ENCODE assay signal across 9 mouse cellular contexts in the genomic region with DNA sequence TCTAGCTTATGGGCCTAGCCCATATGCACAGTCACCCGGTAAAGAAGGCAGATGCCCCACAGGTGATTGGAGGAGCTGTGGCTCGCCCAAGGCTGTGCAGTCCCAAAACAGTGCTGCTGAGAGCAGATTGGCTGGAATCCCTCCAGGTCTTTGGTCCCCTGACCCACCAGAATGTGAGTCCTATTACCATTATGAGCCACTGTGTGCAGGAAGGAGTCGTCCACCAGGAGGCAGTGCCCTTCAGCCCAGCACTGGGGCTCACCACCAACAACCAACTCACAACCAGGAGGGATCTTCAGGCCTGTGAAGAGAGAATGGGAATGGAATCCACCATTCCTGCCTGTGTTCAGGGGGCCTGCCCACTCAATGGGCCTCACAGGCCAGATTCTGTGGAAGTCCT. TPM values are rescaled to one million over a fixed set of nuclear protein-coding genes. Genes with fewer than 3 reads are reported as not detected.
A peak's percentile ranks its signal among the peaks of the same experiment; 100 is the strongest.
DNase-seq lines count a peak whose midpoint lies in the region; ATAC-seq and TF ChIP-seq lines count a peak whose summit lies in the region.
"Had no signal": no experiment of that assay in that cellular context is flagged by ENCODE, and none has a peak within 500 bp of the region (broad histone marks: within the 10 kb centered on the region; RNA-seq: fewer than 3 reads in every experiment).

No protein-coding gene starts in this region.

- H3K36me3 ChIP-seq in intestine, postnatal 0 days (ENCODE audit: control insufficient read depth, insufficient read depth) = peaks cover 16% of the 10 kb centered on the region; the same call in 1 of the 2 replicates
- no peaks in the 10 kb centered on the region for H3K36me3 ChIP-seq in intestine, embryonic 16.5 days (ENCODE audit: control insufficient read depth, insufficient read depth, low read length)
- H3K36me3 ChIP-seq in testis, adult 2 months (ENCODE audit: control insufficient read depth, insufficient read depth, low read length) = peaks cover 4% of the 10 kb centered on the region; the same call in 1 of the 2 replicates

- no peak overlapping the region for H3K9ac ChIP-seq in intestine, postnatal 0 days (ENCODE audit: low read depth, low read length)
- H3K9ac ChIP-seq in intestine, embryonic 16.5 days (ENCODE audit: low read depth, low read length) = no peak overlapping the region
- H3K9ac ChIP-seq: embryonic facial prominence, embryonic 13.5 days; limb, embryonic 13.5 days had no signal

- no peak overlapping the region for H3K4me3 ChIP-seq in intestine, postnatal 0 days (ENCODE audit: low read depth, low read length)
- H3K4me3 ChIP-seq in intestine, embryonic 16.5 days (ENCODE audit: low read length) = no peak overlapping the region
- H3K4me3 ChIP-seq in testis, adult 2 months (ENCODE audit: control insufficient read depth, low read depth, low read length) = no peak overlapping the region
- H3K4me3 ChIP-seq: embryonic facial prominence, embryonic 13.5 days; limb, embryonic 13.5 days had no signal

- H3K4me1 ChIP-seq in intestine, postnatal 0 days (replicated peaks; ENCODE audit: control insufficient read depth, insufficient read depth, low read length) = peaks cover 8% of the 10 kb centered on the region; the same call in 1 of the 2 replicates
- peaks cover 11% of the 10 kb centered on the region for H3K4me1 ChIP-seq in intestine, embryonic 16.5 days (ENCODE audit: control insufficient read depth, insufficient read depth, low read length)
- H3K4me1 ChIP-seq in testis, adult 2 months (ENCODE audit: control insufficient read depth, insufficient read depth, low read length) = peaks cover 29% of the 10 kb centered on the region

- WGBS in intestine, postnatal 0 days = 55% methylated on average over 3 of the region's 3 CpGs
- WGBS in intestine, embryonic 16.5 days = 51% methylated on average over 3 of the region's 3 CpGs

- no peak for TF ChIP-seq POLR2A in testis, adult 2 months (IDR thresholded peaks at IDR 0.05; ENCODE audit: control insufficient read depth, low read depth, low read length)

- H3K27ac ChIP-seq in intestine, postnatal 0 days (ENCODE audit: low read depth, low read length) = no peak overlapping the region
- H3K27ac ChIP-seq in intestine, embryonic 16.5 days (ENCODE audit: low read length) = no peak overlapping the region
- H3K27ac ChIP-seq in testis, adult 2 months (ENCODE audit: control insufficient read depth, insufficient read depth, low read depth, low read length) = no peak overlapping the region
- H3K27ac ChIP-seq: embryonic facial prominence, embryonic 13.5 days; limb, embryonic 13.5 days had no signal

- H3K27me3 ChIP-seq in intestine, postnatal 0 days (replicated peaks; ENCODE audit: control insufficient read depth, insufficient read depth, low read length) = peaks cover 14% of the 10 kb centered on the region
- peaks cover 10% of the 10 kb centered on the region for H3K27me3 ChIP-seq in intestine, embryonic 16.5 days (replicated peaks; ENCODE audit: control insufficient read depth, insufficient read depth, low read length)
- H3K27me3 ChIP-seq in testis, adult 2 months (ENCODE audit: control insufficient read depth, insufficient read depth, low read length) = no peaks in the 10 kb centered on the region

- H3K9me3 ChIP-seq in intestine, postnatal 0 days (ENCODE audit: control insufficient read depth) = no peaks in the 10 kb centered on the region
- no peaks in the 10 kb centered on the region for H3K9me3 ChIP-seq in intestine, embryonic 16.5 days (ENCODE audit: control insufficient read depth, low read length)
- H3K9me3 ChIP-seq: embryonic facial prominence, embryonic 13.5 days; limb, embryonic 13.5 days had no signal

- no peak overlapping the region for H3K4me2 ChIP-seq in intestine, postnatal 0 days (replicated peaks; ENCODE audit: low read depth)
- no peak overlapping the region for H3K4me2 ChIP-seq in intestine, embryonic 16.5 days (ENCODE audit: low read depth, low read length)
- H3K4me2 ChIP-seq: embryonic facial prominence, embryonic 13.5 days; limb, embryonic 13.5 days had no signal

- ATAC-seq in intestine, postnatal 0 days = no peak
- ATAC-seq in intestine, embryonic 16.5 days = no peak

- DNase-seq in testis, postnatal 14 days (ENCODE audit: low spot score) = no peak
- peak; percentile 62 for DNase-seq in cerebellum, adult 9-10 months
- DNase-seq in lung, postnatal 36 days = peak; percentile 42
- DNase-seq in right cerebral cortex, postnatal 36 days (ENCODE audit: low spot score in 2 of 2) = no peak

- peak; percentile 86 for TF ChIP-seq CTCF in intestine, postnatal 0 days (IDR thresholded peaks at IDR 0.05; ENCODE audit: low read depth)
- TF ChIP-seq CTCF in testis, adult 2 months (IDR thresholded peaks at IDR 0.05; ENCODE audit: control insufficient read depth, insufficient read depth, insufficient replicate concordance, low read depth, low read length) = peak; percentile 46; the same call in 1 of the 2 replicates

RNA-seq across cellular contexts. Expression of gene Asphd1, which starts 2.9 kb away (rescaled TPM):
- polyA plus RNA-seq in intestine, postnatal 0 days (2015; fragmentation: Nextera tagmentation; extraction: Ambion mirVana) = 0.16 and 0.21 TPM in 2 replicates
- polyA plus RNA-seq in intestine, embryonic 16.5 days (2015; fragmentation: Nextera tagmentation; extraction: Ambion mirVana) = 0.31 and 0.56 TPM in 2 replicates
- polyA plus RNA-seq in testis, adult 2 months (2012; rRNA removed) = 1.4 TPM in 2 replicates

RNA-seq across cellular contexts. Expression of gene Sez6l2, which starts 3.8 kb away (rescaled TPM):
- polyA plus RNA-seq in intestine, postnatal 0 days (2015; fragmentation: Nextera tagmentation; extraction: Ambion mirVana) = 1.3 and 1.9 TPM in 2 replicates
- polyA plus RNA-seq in intestine, embryonic 16.5 days (2015; fragmentation: Nextera tagmentation; extraction: Ambion mirVana) = 1.5 and 1.7 TPM in 2 replicates
- 9.9 and 10.7 TPM in 2 replicates for polyA plus RNA-seq in testis, adult 2 months (2012; rRNA removed)

RNA-seq across cellular contexts. Expression of gene Kctd13, which starts 17.9 kb away (rescaled TPM):
- 11.4 and 11.9 TPM in 2 replicates for polyA plus RNA-seq in intestine, postnatal 0 days (2015; fragmentation: Nextera tagmentation; extraction: Ambion mirVana)
- polyA plus RNA-seq in intestine, embryonic 16.5 days (2015; fragmentation: Nextera tagmentation; extraction: Ambion mirVana) = 10.9 and 11.2 TPM in 2 replicates
- polyA plus RNA-seq in testis, adult 2 months (2012; rRNA removed) = 80.0 and 85.5 TPM in 2 replicates

RNA-seq across cellular contexts. Expression of gene Tmem219, which starts 23.8 kb away (rescaled TPM):
- polyA plus RNA-seq in intestine, postnatal 0 days (2015; fragmentation: Nextera tagmentation; extraction: Ambion mirVana) = 71.1 and 73.5 TPM in 2 replicates
- polyA plus RNA-seq in intestine, embryonic 16.5 days (2015; fragmentation: Nextera tagmentation; extraction: Ambion mirVana) = 34.1 and 35.4 TPM in 2 replicates
- 70.3 and 73.6 TPM in 2 replicates for polyA plus RNA-seq in testis, adult 2 months (2012; rRNA removed)

RNA-seq across cellular contexts. Expression of gene Cdipt, which starts 29.2 kb away (rescaled TPM):
- polyA plus RNA-seq in intestine, postnatal 0 days (2015; fragmentation: Nextera tagmentation; extraction: Ambion mirVana) = 159 and 169 TPM in 2 replicates
- polyA plus RNA-seq in intestine, embryonic 16.5 days (2015; fragmentation: Nextera tagmentation; extraction: Ambion mirVana) = 167 TPM in 2 replicates
- polyA plus RNA-seq in testis, adult 2 months (2012; rRNA removed) = 83.3 and 84.9 TPM in 2 replicates

Comparison
In these comparisons a context has a peak if more than half of its experiments do, and no peak if none do; other contexts are left out.
1. DNase-seq: peak in cerebellum, adult 9-10 months (single experiment) and lung, postnatal 36 days (single experiment); none in testis, postnatal 14 days (single experiment) and right cerebral cortex, postnatal 36 days (0 of 2).